Mouse (Mus musculus) E14TG2a.4 (cell line): ENCODE measurements around the gene Gper1.

Source experiments
- CTCF ChIP-seq: conservative IDR thresholded peaks from 2 replicates; pipeline ENCODE4 v1.5.1; 2014; ENCODE audit warnings: low read length
- NANOG ChIP-seq: IDR thresholded peaks from 2 replicates; pipeline ENCODE4 v1.6.1; 2014; ENCODE audit warnings: borderline replicate concordance, low read length, mixed read lengths
- POU5F1 ChIP-seq: IDR thresholded peaks from 2 replicates; pipeline ENCODE4 v1.6.1; 2014; ENCODE audit warnings: low read length, borderline replicate concordance

DNA sequence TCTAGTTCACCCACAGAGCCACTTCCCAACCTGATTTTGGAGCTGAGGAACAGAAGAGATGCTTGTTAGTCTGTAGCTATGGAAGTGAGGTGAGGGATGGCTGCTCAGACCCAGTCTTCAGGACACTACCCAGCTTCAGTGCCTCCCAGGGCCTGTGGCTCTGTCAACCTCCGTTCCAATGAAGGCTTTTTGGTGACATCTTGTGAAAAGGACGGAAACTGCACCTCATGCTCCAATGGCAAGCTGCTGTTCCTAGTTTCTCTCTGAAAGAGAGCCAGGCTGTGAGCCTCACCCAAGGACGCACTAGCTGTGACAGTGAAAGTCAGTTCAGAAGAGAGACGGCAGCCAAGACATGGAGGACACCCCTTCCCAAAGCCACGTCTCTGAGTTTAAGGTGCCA is 45.0 kb downstream of the Gper1 start:
- no peak for TF ChIP-seq CTCF
- TF ChIP-seq NANOG = no peak
- no peak for TF ChIP-seq POU5F1
